Mouse (Mus musculus) embryo, embryonic 9.5 days (tissue): ENCODE results near the gene Rab38.

Experiments used
- DNase-seq: peaks from one replicate; pipeline ENCODE4 v3.0.0-alpha.2; 2017; ENCODE audit errors: extremely low spot score

Rab38 gene

DNA sequence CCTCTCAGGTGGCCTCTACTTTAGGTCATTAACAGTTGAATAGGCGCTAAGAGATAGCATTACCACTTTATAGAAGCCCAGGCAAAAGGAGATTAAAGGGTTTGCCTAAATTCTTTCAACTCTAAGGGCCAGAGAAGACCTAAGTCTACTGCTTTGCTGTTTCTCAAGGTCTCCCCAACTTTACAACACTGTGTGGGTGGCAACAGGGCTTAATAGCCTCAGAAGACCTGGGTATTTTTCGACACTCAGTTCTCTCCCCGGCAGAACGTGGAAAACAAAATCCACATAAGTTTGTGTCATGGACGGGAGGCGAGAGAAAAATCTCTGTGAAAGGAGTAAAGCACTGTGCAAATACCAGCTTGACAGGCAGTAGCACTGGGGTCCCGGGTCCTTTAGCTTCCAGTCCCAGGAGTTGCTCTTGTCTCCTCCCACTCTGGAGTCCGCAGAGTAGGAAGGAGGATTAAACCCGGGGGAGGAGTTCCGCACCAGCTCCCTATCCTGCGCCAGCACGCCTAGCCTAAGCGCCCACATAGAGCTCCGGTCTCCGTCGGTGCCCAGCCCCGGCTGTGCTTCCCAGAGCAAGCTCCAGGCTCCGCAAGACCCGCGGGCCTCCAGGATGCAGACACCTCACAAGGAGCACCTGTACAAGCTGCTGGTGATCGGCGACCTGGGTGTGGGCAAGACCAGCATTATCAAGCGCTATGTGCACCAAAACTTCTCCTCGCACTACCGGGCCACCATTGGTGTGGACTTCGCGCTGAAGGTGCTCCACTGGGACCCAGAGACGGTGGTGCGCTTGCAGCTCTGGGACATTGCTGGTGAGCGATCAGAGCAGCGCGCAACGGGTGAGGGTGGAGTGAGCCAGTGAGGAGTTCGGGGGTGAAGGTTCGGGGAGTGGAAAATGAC lies at the start of gene Rab38:
Rab38 (plus strand) TSS at position 488 of the 906 bp plus-strand sequence.
- DNase-seq, result peak; percentile 76

DNA sequence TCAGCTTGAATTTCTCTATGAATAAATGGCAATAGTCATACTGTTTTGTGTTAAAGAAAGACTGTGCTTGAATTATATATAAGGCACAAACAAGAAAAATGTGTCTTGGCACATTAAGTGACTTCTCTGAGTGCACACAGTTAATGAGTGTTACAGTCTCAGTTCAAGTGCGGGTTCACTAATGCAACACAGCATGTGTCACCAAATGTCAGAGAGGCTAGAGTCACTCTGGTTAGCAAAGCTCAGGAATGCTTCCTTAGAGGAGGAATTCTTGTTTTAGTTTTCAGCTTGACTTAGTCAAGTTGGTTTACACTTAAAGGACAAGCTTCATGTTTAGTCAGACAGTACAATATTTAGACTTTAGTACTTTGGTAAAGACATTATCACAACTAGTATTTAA lies 35.5 kb upstream of the Rab38 start:
- DNase-seq, result no peak

DNA sequence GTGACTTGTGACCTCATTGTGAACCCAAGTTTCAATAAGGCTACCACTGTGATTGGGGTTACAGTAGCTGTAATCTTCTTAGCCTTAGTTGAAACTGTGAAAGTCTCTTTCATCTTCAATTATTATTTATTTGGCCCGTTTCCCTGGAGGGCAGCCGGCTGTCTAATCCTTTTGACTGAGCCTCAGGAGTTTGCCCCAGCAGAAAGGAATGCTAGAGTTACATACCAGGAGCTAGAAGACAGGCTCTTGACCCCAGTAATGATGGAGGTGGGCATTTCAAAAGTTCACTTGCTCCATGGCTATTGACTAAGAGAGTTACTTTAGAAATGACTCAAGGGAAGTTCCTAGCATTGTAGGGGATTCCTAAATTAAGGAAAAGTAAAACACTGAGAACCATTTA lies 34.3 kb upstream of the Rab38 start:
- no peak for DNase-seq

DNA sequence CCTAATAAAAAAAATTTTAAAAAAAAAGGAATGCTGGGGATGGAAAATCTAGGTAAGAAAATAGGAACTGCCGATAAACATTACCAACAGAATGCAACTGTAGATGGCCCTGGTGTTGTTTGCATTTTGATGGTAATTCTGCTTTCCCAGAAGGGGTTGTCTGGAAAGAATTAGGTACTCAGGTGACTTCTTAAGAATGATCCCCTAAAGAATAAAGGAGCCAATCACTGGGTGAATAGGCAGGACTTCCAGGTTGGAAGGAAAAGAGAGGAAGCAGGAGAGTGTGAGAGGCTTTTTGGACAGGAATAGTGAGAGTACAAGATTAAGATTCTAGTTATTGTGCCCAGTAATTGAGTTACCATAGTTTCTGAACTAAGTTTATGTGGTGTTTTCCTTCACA lies 24.8 kb upstream of the Rab38 start:
- no peak for DNase-seq

DNA sequence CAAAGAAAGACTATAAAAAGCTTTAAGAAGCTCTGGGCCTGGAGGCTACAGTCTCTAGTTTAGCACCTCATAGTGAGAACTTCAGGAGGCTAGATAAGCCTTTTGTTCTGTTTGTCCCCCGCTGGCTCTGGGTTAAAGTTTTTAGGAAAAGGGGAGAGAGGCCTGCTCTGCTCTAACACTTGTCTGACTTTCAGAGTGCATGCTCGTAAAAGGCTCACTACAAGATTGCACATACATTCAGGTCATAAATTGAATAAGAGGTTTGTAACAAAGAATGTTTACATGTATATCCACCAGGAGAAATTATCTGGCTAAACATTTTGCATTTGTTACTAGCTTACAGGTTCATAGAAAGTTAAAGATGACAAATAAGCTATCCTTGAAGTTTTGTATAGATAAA lies 23.6 kb upstream of the Rab38 start:
- no peak for DNase-seq

DNA sequence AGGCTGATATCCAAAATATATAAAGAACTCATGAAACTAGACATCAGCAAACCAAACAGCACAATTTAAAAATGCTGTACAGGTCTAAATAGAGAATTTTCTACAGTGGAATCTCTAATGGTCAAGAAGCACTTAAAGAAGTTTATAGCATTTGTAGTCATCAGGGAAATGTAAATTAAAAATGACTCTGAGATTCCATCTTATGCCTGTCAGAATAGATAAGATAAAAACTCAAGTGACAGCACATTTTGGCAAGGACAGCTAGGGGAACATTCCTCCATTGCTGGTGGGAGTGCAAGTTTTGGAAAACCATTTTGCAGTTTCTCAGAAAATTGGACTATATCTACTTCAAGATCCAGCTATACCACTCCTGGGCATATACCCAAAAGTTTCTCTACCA lies 8.3 kb upstream of the Rab38 start:
- no peak for DNase-seq

DNA sequence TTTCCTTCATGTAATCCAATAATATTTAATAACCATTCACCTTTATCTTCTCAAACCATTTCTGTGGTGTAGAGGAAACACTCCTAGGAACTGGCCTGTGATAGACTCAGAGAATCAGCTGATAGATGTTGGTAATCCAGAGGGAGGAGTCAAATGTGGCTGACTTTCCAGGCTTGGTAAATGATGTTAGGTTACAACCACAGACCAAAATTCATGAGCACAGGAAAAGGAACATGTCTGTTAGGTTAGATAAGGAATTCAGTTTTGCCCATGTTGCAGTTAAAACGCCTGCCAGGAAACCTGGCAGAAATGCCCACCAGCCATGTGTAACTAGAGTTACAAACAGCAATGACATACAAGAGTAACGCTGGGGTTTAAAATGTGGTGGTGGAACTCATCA lies 6.2 kb upstream of the Rab38 start:
- DNase-seq, result no peak

DNA sequence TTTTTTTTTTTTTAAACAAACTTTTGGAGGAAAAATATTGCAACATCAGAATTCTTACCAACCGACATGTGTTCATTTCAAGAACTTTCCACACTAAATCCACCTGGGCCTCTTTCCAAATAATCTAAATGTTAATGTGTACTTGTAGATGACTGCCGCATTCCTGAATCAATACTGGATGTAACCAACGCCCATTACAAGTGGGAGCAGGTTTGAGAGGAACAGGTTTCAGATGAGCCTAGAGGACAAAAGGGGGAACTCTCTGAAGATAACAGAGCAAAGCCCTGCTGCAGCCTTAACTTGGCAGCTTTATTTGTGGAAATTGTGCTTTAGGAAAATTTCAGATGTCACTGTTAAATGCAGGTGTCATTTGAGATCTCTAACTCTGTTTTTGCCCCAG lies 4.3 kb upstream of the Rab38 start:
- no peak for DNase-seq

DNA sequence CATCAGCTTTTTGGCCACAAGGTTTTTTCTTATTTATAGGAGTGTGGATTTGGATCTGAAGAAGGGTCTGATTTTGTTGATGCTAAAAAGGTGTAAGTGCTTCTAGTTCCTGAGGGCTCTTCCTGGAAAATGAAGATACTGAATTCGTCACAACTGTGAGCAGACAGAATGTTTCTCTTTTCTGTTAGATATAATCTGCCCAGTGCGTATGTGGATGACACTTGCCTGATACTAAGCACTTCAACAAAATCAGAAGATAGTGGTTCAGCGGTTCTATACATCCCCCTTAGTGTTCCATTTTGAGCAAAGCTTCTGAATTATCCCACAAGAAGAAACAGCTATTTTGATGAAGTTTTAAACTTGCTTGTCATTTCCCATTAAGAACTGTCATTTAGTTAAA lies 2.6 kb upstream of the Rab38 start:
- no peak for DNase-seq

DNA sequence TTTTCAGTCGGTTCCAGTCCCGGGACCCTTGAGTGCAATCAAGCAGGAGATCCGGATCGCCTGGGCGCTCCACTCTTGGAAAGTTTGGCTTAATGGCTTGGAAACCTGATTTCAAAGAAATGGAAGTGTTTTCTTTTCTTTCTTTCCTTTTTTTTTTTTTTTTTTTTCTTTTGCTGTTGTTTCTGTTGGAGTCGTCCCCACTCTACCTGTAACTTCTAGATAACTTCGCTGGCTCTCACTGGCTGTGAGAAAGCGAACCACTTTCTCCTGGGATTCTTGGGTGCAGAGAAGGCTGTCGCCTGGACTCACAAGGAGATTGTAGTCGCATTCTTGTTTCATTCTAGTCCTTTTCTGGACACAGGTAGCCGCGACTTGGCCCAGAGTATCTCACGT lies 615 bp downstream of the Rab38 start:
- no peak for DNase-seq

DNA sequence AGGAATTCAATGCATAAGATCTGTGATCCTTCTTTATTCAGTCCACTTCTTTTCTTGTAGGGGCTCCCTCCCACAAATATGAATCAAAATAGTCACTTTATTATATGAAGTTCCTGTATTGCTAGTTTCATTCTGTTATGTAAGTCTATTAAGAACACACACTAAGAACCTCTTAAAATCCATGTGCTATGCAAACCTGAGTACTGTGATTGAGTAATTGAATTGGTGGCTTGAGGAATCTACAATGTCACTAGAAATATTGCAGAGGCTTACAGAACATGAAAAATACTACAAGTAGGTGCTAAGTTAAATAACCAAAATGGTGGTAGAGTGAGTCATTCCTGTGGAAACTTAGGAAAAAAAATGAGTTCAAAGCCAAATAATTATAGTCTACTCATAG lies 10.2 kb downstream of the Rab38 start:
- DNase-seq, result no peak

DNA sequence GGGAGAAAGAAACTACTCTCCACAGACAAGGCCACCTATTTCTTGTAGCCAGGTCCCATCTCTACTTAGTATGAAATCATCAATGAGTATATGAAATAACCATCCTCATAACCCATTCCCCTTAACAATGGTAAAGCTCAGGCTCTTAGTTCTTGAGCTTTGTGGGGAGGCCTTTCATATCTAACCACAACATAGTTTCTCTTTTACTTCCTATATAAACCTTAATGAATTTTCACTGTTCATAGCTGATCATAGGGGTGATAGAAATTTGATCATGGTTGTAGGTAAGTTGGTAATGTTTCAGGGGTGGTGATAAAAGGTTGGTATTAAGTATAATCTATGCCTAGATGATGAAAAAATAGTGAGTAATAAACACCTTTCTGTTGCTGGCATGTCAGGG lies 12.6 kb downstream of the Rab38 start:
- no peak for DNase-seq

DNA sequence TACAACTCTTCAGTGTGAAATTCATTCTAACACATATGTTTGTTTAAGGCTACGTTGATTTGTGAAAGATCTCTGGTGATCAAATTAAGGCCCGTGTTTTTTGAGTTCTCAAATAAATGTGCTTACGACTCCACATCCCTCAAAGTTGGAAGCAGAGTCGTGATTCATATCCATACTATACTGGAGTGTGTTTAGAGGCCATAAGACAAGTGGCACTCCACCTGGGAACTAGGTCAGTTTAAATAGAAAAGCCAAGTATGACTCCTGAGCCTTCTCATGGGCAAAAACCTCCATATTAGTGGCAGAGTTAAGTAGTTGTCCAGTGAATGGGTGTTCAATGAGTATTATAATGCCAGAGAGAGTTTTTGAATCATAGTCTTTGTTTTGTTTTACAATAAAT lies 13.4 kb downstream of the Rab38 start:
- no peak for DNase-seq

DNA sequence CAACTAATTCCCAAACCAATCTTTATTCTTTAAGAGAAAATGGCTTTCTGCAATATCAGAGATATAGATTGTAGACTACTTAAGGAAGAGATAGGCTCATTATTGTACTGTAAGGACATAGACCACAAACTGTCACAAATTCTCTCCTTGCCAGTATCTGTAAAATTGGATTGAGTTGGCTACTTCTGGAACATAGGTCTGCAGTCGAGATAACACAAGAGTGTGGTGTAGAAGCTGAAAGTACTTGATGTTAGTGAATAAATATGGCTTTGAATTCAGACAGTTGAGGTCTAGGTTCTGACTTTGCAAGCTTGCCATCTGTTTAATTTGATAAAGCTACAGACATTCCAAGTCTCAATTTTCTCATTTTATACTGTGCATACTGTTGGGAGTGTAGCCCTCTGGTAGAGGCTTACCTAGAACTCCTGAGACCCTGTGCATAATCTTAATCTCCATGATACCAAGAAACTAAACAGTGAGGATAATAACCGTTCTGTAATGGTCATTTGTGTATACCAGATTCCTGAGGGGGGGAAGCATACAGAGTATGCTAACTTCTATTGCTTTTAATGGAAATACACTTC lies 15.3 kb downstream of the Rab38 start:
- DNase-seq, result no peak

DNA sequence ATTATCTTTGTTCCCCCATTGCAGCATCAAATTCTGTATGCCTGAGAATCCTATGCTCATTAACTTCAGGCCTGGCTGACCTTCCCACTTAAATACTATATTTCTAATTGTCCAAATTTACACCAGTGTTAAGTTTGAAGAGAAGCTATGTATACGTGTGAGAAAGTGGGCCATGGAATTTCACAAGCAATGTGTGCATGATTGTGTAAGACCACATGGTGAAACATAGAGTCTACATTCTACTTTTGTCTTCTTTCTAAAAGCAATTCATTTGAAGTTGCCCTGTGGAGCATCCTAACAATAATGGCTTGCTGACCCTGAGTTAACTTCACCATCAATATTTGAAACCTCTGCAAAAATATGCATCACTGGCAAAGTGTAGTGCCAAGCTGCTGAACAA lies 23.2 kb downstream of the Rab38 start:
- no peak for DNase-seq

DNA sequence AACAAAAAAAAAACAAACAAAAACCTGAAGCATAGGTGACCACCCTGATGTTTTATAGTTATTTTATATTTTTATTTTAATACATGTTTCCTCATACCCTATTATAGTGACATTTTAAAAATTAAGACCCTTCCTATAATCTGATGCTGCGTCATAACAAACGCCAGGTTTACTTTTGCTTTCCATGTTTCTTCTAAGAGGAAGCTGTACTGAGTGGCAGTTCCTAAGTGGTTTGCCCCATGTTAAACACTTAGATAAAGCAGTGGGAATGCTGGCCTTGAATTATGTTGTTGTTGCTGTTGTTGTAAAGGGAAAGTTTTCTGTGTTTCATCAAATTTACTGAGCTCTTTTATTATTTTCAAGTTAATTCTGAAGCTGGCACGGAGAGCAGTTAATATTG lies 27.8 kb downstream of the Rab38 start:
- DNase-seq, result no peak

DNA sequence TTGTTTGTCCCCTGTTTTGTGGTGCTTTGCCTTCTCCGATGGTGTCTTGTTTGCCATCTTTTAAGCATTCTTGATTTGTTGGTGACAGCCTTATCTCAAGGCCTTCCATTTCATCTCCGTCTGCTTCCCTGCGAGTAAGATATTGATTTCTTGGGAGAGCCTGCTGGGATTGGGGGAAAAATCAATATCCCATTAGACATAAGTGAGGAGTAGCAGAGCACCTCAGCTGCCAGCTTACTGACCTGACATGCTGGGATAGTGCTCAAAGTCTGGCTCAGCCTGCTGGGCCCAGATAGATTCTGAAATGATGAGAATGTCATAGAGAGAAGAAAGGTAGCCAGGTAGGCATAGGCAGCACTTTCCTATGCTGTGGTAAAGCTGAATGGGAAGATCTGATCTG lies 37.7 kb downstream of the Rab38 start:
- DNase-seq, result no peak

DNA sequence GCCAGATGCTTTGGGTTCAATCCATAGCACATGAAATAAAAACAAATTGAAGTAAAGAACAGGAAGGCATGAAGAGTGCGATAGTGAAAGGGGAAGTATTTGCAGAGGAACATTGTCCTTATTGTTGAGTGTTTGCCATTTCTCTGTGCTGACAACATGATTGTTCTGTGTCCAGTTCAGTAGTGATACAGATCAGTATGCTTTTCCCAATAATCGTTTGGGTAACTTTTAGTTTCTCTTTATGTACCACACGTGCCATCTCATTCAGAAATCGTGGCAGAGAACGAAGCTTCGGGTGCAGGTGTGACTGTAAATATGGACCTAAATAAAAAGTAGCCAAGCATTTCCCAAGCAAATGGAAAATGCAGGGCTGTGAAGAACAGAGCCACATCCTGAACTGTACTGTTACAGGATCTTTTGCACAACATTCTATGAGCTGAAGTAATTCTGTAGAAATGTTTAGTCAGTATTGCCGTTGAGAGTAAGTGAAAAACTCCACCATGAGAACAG lies 52.1 kb downstream of the Rab38 start:
- DNase-seq, result no peak

DNA sequence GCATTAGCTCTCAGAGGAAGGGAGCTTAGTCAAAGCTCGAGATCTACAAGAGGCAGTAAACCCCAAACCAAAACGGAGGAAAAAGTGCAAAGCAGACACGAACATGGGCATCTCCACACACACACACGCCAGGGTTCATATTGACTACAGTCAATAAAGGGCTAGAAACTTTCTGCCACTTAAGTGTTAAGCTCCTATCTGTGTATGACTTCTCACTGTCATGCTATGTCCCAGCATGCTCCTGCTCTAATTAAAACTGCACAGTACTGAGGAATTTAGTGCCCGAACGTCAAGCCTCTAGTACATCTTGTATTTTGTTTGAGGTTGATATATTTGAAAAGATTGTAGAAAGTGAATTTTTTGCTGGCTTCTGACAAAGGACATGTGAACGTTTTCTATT lies 52.6 kb downstream of the Rab38 start:
- DNase-seq, result no peak

DNA sequence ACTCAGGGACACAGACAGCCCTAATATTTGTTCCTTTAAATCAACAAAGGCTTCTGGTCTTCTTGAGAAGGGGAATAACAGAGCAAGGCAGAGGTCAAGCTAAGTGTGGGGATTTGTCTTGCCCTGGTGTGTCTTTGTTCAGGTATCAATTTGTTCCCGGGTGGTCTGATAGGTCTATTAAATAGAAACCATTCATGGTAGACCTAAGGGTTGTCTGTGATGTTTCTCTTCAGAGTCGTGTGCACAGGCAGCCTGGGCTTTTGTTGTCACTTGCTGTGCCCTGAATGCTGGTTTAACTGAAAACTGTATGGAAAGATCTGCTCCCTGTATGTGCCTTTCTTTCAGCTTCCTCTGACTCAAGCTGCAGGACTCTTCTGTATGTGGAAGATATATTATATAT lies 60.9 kb downstream of the Rab38 start:
- DNase-seq, result peak; percentile 4

DNA sequence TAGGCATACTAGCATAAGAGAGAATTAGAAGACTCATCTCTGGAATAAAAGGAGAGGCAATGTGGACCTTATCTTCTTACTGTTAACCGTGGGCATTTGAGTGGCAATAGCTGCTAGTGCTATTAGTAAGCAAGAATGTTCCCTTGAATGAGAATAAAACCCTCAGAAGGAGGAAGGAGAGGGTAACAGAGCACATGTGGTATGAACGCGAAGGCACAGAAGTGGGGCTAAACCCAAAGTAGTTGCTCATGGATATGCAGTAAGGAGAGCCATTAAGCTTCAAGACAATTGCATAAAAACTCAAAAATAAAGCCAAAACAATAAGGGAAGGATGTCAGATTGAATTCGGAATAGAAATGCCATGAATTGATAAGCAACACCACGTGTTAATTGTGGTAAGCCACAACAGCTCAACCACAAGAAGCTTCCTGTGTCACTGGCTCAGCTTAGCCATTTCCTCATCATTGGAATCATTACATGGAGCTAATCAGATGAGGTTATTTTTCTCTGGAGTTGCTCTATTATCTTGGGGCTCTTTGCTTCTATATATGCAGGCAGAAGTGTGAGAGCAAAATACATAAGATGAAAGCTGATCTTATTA lies 72.2 kb downstream of the Rab38 start:
- DNase-seq, result no peak

DNA sequence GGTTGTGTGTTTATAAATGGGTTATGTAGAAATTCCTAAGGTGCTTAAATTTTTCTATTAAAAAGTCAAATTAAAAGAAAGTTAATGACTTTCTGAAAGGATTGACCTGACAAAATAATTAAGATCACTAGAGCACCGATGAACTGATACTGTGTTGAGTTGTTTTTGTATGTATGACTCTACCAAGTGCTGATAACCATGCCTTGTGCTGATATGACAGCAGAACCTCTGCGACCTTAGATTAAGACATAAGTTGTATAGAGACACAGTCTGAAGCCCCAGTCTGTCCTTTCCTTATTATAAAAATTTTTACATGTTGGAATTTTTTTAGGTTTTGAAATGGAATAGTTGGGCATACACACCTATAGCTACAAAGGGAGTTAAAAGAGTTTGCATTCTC lies 79.7 kb downstream of the Rab38 start:
- no peak for DNase-seq

DNA sequence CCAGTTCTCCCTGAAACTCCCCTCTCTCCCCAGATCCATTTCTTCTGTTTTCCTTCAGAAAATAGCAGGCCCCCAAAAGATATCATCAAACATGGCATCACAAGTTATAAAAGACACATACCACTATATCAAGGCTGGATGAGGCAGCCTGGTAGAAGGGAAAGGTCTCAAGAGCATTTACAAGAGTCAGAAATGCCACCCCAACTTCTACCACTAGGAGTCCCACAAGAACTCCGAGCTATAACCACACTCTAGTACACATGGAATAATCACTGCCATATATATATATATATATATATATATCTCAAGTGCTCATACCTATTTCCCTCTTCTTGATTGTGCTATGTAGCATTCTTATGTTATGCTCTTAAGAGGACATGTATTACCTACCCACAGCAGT lies 92.4 kb downstream of the Rab38 start:
- DNase-seq, result no peak
